Mouse (Mus musculus) adrenal gland, adult 18-20 months (tissue): ENCODE data around the gene Fgfr2. TPM values are rescaled to one million over a fixed set of nuclear protein-coding genes. Genes with fewer than 3 reads are reported as not detected.
"Not testable (repeated sequence)": the region's sequence is repeated elsewhere in the genome, so short reads cannot be mapped to it uniquely, and the experiment has no call there.

ENCODE experiments used
- DNase-seq, 2 experiments: peaks; one replicate each; pipeline ENCODE4 v3.0.0; 2021 to 2022; ENCODE audit warnings: low spot score in 2 of 2
- total RNA-seq, 2 experiments: library from RNA; stranded (reverse); gene quantifications; 1 replicate in 1 of 2; 2 replicates in 1 of 2; pipeline ENCODE4 v1.2.3; 2021

Gene Fgfr2
- total RNA-seq, 2 experiments from 2014 or later, result 294 to 308 TPM

- DNase-seq, result no peak
Measured at GRCm38 (mm10) chr7:130510243-130510642, 2612.9 kb downstream of the Fgfr2 start.

DNA sequence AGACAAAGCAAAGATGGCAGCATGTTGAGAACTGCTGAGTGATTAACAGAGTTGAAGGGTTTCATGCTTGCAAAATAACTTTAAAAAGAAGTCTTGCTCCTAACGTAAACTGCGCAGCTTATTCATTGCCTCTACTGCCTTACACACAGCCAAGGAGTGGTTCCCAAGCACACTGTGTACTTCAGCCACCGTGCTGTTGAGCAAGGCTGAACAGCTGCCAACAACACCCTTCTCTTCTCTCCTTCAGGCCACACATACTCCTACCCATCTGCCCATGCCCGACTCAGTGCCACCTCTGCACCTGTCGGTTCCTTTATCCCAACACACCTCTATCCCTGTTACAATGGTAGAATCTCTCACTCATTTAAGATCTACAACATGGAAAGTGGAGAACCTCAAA is 2620.1 kb downstream of the Fgfr2 start:
- DNase-seq, result no peak

DNA sequence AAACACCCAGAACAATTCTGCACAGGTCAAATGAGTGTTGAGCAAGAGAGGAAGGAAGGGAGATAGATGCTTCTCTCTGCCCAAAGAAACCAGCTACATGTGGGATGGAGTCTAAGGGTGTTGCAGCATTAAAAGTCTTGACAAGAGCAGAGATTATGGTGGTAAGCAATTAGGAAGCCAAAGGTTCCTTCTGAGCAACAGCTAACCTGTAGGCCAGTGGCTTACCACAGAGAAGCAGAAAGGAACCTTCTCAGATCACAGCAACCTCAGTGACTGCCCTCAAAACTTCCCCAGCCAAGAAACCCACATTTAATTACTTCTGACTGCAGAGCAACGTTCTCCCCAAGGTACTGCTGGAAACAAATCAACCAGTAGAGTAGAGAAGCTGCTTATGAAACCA is 2621.7 kb downstream of the Fgfr2 start:
- DNase-seq, result no peak

DNA sequence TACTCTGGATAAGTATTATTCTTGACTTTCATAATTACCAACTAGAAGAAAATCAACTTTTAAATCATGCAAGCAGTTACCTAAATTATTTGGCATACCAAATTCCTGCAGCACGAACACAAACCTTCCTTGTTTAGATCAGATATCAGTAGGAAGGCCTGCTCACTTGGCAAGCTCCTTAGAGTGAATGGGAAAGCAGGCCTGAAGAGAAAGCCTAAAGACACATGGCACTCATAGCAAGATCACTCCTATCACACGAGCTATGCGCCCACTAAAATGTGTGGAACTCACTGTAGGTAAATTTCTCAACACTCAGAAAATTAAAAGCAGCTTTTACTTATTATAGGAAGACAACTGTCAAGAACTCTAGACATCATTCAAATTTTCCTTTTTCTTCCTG is 2629.8 kb downstream of the Fgfr2 start:
- DNase-seq, result no peak

DNA sequence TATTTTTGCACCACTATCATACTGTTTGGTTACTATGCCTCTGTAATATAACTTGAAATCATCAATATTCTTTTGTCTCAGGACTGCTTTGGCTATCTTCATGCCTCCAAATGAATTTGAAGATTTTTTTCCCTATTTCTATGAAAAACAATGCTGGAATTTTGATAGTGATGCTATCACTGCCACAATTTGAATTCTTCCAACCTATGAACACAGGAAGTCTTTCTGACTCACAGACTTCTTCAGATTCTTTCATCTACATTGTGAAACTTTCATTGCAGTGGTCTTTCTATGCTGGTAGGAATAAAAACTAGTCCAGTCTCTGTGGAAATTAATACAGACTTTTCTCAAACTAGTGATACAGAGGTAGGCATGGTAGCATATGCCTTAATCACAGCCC is 2631.1 kb downstream of the Fgfr2 start:
- DNase-seq, result no peak

- not testable (repeated sequence) for DNase-seq
Measured at GRCm38 (mm10) chr7:130479003-130479402, 2644.1 kb downstream of the Fgfr2 start.

- no peak for DNase-seq
Measured at GRCm38 (mm10) chr7:130475970-130476369, 2647.2 kb downstream of the Fgfr2 start.

DNA sequence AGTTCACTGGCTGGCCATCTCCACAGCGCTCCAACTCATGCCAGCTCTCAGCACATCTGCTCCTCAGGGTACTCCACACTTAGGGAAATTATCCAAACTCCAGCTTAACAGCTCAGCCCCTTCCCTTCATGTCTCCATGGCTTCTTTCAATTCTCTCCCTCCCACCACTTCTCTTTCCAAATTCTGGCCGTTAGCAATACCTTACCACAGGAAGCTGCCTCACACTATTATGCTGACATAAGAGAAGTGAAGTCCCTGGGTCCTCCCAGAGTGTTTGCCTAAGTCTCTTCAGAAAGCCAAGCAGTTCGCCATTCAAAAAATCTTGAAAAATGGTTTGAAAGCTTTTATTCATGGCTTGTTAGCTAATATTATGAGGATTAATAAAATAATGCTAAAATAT is 2649.3 kb downstream of the Fgfr2 start:
- no peak for DNase-seq

DNA sequence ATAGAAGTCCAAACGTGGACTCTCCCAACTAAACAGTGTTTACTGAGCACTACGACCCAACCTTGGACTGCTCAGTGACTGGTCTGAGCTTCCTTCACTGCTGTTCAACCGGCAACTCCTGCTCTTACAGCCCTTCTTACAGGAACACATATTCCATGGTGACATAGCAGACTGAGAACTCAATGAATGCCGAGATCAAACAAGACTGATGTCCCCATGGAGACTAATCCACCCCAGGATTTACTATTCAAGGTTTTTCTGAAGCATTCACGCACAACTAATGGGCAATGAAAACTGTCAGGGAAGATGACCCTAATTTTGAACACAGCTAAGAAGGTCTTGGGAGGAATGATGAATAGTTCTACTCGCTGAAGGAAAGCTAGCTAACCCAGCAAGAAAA is 2650.5 kb downstream of the Fgfr2 start:
- no peak for DNase-seq

DNA sequence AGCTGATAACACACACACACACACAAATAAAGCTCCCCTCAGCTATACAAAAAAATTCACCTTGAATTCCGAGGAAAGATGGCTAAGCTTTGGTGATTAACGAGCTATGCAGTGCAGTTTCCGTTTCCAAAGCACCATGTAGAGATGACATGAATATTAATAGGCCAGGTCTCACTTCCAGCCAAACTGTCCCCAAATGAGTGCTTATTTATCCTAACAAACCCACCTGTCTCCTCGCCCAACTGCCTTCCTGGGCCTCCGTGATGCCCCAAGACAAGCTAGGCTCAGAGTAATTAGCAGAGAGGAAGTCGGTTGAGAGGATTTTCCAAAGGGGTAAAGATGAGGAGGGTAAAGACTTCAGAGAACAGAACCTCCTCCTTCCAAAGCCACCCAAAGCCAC is 2652.1 kb downstream of the Fgfr2 start:
- no peak for DNase-seq

DNA sequence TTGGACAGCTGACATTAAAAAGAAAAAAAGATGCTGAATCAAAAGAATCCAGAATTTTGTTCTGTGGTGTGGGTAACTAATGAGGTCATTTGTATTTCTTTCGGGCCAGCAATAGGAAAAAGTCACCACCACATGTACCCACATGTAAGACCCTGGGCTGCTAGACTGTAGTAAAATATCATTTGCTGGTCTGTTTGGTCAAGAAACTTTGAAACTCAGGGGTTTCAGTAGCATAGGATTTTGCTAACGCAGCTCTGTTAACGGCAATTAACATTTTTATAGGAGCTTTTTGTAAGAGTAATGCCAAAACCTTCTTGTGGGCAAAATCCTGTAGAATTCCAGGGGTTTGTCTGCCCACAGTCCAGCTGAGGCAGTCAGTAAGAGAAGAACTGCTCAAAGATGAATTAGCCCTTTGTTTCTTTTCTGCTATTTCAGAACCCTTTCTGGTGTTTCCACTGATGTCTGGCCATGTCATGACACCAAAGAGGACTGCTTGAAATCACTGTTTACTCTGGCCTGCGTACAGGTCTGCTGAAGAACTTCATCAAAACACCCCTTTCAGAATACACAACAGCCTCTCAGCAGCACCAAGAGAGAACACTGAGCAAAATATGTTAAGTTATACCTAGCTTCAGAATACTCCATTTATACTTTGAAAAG is 2667.4 kb downstream of the Fgfr2 start:
- no peak for DNase-seq

DNA sequence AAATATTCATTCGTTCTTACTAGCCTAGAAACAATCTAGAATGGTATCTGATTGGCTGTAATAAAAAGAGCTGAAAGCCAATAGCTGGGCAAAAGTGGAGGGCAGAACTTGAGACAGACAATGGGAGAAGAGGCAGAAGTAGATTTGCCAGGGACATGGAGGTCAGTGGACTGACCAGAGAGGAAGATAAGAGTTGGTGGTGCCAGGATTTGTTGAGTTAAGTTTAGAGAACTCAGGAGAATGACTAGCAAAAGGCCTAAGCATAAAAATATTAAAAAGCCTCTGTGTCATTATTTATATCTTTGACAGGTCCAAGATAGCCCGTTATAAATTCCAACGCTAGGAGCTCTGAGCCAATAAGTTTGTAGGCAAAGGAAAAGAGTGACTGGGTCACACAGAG is 2668.9 kb downstream of the Fgfr2 start:
- DNase-seq, result no peak

DNA sequence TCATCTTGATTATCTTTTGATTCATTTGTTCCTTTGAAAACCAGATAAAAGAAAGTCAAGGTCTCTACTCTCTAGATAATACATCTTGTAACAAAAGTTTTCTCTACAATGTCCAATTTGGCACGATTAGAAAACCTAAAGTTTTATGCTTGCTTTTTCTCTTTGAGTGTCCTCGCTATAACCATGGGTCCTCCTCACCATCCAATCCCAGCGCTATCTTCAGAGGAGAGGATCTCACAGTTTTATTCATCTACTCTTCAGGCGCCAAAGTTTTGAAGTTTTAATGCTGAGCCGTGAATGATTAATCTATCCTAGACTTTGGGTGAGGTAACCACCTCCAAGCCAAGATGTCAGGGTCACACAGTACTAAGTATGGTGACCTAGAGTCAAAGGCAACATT is 2687.4 kb downstream of the Fgfr2 start:
- DNase-seq, result peak in 1 of 2 experiments; percentile 30

GRCm38 (mm10) chr7:130432141-130432540 is 2691.0 kb downstream of the Fgfr2 start:
- peak in 1 of 2 experiments; percentile 42 for DNase-seq

DNA sequence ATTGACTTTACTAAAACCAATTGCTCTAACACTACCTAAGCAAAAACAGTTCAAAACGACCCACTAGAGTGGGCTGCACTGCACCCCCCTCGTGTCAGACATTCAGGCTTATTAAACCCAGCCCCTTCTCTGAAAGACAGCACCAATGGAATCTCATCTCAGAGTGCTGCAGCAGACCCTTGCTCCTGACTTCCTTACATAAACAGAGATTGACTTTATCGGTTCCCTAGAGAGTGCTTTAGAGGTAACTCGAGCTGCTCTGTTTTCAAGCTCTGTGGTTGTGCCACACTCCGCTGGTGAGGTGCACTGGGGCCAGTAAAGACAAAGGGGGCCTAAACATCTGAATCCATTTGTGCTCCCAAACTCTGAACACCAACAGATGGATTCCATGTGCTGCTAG is 2696.6 kb downstream of the Fgfr2 start:
- no peak for DNase-seq

DNA sequence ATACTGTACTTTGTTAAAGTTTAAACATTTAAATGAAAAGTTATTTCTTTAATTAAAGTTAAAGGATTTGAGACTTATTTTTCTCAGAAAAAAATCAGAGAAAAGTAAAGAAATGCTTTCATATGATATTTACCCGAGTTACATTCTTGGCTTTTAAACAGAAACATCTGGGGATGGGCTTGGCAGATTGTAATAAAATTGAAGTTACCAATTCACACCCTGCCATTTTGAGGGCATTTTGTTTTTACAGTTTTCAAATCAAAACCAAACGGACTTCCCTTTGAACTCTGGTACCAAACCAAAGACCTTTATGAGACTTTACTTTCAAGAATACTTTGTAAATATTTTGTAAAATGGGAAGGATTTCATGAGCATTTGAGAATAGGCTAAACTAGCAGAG is 2697.2 kb downstream of the Fgfr2 start:
- no peak for DNase-seq

DNA sequence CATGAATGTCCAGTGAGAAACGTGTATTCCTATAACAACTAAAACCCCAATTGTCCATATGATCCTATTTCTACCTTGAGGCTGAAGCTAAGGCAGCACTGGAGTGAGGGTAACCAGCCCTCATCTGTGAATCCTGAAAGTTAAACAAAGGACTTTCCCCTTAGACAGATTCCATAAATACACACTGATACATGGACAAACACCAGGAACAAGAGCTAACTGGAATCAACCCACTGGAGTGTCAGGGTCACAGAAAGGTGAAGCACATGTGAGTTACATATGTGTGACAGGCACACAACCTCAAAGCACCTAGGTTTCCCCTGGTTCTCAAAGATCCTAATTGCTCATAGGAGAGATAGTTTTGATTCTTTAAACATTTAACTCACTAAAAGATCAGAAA is 2703.2 kb downstream of the Fgfr2 start:
- DNase-seq, result no peak

DNA sequence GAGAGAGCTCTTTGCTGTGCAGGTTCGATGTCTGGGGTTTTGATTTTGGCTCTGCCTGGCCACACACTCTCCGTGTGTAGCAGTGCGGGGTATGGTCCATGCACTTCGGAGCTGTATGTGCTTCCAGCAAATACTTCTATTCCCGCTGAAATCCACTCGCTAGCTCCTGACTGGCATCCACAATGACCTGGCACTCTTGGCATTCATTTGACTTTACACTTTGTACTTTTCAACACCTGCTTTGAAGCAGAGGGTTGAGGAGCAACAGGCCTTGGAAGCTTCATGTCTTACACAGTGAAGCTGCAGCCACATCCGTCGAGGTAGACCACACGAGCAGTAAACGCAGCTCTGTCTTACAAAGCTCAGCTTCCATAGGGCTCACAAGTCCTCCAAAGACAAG is 2715.5 kb downstream of the Fgfr2 start:
- no peak for DNase-seq

DNA sequence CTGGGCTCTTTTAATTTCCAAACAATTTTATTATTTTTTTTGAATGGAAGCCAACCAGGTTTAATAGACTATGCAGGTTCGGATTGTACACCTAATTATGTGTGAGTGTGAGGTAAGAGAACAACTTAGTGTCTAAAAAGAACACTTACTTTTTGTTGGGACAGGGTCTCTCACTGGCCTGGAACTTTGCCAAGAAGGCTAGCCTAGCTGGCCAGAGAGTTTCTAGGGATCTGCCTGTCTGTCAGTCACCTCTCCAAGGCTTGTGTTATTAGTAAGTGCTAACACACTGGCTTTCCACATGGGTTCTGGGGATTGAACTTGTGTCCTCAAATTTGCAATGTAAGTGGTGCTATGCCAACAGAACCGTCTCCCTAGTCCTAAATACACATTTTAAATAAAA is 2719.8 kb downstream of the Fgfr2 start:
- DNase-seq, result no peak

- no peak for DNase-seq
Measured at GRCm38 (mm10) chr7:130394697-130395096, 2728.5 kb downstream of the Fgfr2 start.

DNA sequence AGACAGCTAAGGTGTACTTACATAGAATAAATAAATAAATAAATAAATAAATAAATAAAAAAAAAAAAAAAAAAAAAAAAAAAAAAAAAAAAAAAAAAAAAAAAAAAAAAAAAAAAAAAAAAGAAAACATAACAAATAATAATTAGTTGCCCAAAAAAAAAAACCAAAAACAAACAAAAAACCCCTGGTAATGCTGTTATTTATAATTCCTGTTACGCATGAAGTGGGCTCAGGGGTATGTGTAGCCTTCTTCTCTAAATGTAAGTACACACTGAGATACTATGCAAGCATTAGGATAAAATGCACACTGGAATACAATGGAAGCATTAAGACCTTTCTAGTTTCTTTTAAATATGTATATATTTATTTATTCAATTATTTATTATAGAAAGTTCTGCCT is 2733.1 kb downstream of the Fgfr2 start:
- not testable (repeated sequence) for DNase-seq

GRCm38 (mm10) chr7:130386308-130386707 is 2736.8 kb downstream of the Fgfr2 start:
- DNase-seq, result no peak

DNA sequence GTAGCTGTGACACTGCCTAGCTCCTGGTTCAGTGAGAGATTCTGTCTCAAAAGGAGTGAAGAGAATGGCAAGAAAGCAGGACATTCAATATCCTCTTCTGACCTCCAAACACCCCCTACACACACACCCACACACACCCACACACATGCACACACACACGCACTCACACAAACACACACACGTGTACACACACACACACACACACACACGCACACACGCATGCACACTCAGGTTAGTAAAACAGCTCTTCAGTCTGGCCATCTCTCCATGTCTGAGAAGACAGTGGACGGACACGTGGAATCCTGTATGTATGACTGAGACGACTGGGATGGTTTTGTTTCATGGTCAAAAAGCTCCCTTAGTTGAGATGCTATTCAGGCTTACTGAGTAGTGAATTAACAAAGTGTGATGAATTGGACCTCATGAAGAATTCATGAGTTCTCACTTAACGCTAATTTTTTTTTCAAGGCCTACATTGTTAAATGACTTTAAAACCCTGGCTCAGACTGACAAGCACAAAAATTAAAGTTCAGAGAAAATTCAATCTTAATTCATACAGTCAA is 2737.3 kb downstream of the Fgfr2 start:
- DNase-seq, result no peak
